8 mouse cellular contexts compared by ENCODE assay signal in the genomic region with DNA sequence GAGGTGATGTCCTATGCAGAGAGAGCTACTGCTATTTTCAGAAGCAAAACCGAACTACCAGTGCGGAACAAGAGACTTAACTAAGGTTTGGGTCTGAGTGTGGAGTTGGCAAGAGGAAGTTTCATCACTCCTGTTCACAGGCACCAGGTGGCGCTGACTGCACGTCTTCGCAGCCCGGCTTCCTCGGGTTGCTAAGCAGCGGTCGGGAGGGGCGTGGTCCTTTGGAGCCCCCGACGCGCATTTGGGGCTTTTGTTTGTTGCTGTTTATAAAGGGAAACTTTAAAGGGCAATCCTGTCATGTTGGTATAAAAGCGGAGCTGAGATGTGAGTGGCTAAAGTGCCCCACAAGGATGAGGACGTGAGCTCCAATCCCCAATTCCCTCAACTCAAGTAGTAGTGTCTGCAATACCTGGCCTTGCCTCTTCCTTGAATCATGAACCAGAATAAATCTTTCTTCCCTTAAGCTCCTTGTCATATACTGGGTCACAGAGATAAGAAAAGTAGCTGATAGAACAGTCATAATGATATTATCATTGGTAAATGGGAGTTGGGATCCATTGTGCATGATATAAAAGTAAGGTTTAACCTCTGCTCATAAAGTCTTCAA. TPM values are rescaled to one million over a fixed set of nuclear protein-coding genes. Genes with fewer than 3 reads are reported as not detected.
A peak's percentile ranks its signal among the peaks of the same experiment; 100 is the strongest.
DNase-seq lines count a peak whose midpoint lies in the region; ATAC-seq and TF ChIP-seq lines count a peak whose summit lies in the region.
"Had no signal": no experiment of that assay in that cellular context is flagged by ENCODE, and none has a peak within 500 bp of the region (broad histone marks: within the 10 kb centered on the region; RNA-seq: fewer than 3 reads in every experiment).

No protein-coding gene starts in this region.

- H3K27ac ChIP-seq in intestine, postnatal 0 days (ENCODE audit: low read depth, low read length): no peak overlapping the region
- no peak overlapping the region for H3K27ac ChIP-seq in midbrain, embryonic 14.5 days (replicated peaks; ENCODE audit: low read depth, low read length)

- 3% methylated on average over 15 of the region's 15 CpGs for WGBS in intestine, postnatal 0 days
- whole genome bisulfite sequencing in midbrain, embryonic 14.5 days: 6% methylated on average over 15 of the region's 15 CpGs

- DNase-seq in adrenal gland, postnatal 10 days: peak; percentile 86
- peak; percentile 79 for DNase-seq in embryo, embryonic 10.5 days (ENCODE audit: low spot score)
- DNase-seq in gastrocnemius, postnatal 36 days: peak; percentile 37 to 39
- peak; percentile 73 to 76 for DNase-seq in left cerebral cortex, postnatal 36 days (ENCODE audit: low spot score in 2 of 2)
- peak; percentile 90 for DNase-seq in midbrain, embryonic 14.5 days
- peak; percentile 57 to 80 for DNase-seq in spleen, postnatal 4 days (ENCODE audit: low spot score in 2 of 2)

- H3K4me3 ChIP-seq in intestine, postnatal 0 days (ENCODE audit: low read depth, low read length): no peak overlapping the region
- peak overlapping the region; percentile 14; the same call in 1 of the 2 replicates for H3K4me3 ChIP-seq in midbrain, embryonic 14.5 days (replicated peaks; ENCODE audit: low read depth, low read length)

- no peak for ATAC-seq in intestine, postnatal 0 days
- 0 out of 2 replicates have a peak, but pooled peaks have one; percentile 57 for ATAC-seq in midbrain, embryonic 14.5 days (ENCODE audit: low FRiP score, low TSS enrichment)

- H3K4me1 ChIP-seq in intestine, postnatal 0 days (replicated peaks; ENCODE audit: control insufficient read depth, insufficient read depth, low read length): no peaks in the 10 kb centered on the region
- peaks cover 7% of the 10 kb centered on the region for H3K4me1 ChIP-seq in midbrain, embryonic 14.5 days (ENCODE audit: control insufficient read depth, insufficient read depth, low read length)

- no peaks in the 10 kb centered on the region for H3K27me3 ChIP-seq in intestine, postnatal 0 days (replicated peaks; ENCODE audit: control insufficient read depth, insufficient read depth, low read length)
- H3K27me3 ChIP-seq in midbrain, embryonic 14.5 days (ENCODE audit: control insufficient read depth, insufficient read depth, low read length): peaks cover 39% of the 10 kb centered on the region; the same call in 1 of the 2 replicates

- H3K4me2 ChIP-seq in intestine, postnatal 0 days (replicated peaks; ENCODE audit: low read depth): no peak overlapping the region
- H3K4me2 ChIP-seq in midbrain, embryonic 14.5 days (ENCODE audit: low read length): peak overlapping the region; percentile 49

- H3K9ac ChIP-seq in intestine, postnatal 0 days (ENCODE audit: low read depth, low read length): no peak overlapping the region
- no peak overlapping the region for H3K9ac ChIP-seq in midbrain, embryonic 14.5 days (replicated peaks; ENCODE audit: low read length)

- H3K9me3 ChIP-seq in intestine, postnatal 0 days (ENCODE audit: control insufficient read depth): no peaks in the 10 kb centered on the region
- no peaks in the 10 kb centered on the region for H3K9me3 ChIP-seq in midbrain, embryonic 14.5 days (ENCODE audit: control insufficient read depth, low read length)

- peak; percentile 85 for TF ChIP-seq CTCF in intestine, postnatal 0 days (IDR thresholded peaks at IDR 0.05; ENCODE audit: low read depth)

- intact Hi-C loops in gastrocnemius, postnatal 36 days (cut with DNase I): loop anchor here (5.0 kb wide), 1 partner anchor 124 kb away; no protein-coding TSS in a partner anchor
- intact Hi-C loops in left cerebral cortex, postnatal 36 days (cut with DNase I): loop anchor here (5.0 kb wide), 3 partner anchors 124 to 306 kb away; no protein-coding TSS in a partner anchor

- no peaks in the 10 kb centered on the region for H3K36me3 ChIP-seq in intestine, postnatal 0 days (ENCODE audit: control insufficient read depth, insufficient read depth)
- no peaks in the 10 kb centered on the region for H3K36me3 ChIP-seq in midbrain, embryonic 14.5 days (ENCODE audit: control insufficient read depth, insufficient read depth, low read length)

RNA-seq across cellular contexts. Expression of gene Slc35f3, which starts 40.1 kb away (rescaled TPM):
- total RNA-seq in adrenal gland, postnatal 10 days (2021): 1 to 10 TPM; 1.2 to 1.5 TPM
- total RNA-seq in gastrocnemius, postnatal 36 days (2021): not detected
- polyA plus RNA-seq in intestine, postnatal 0 days (2015; fragmentation: Nextera tagmentation; extraction: Ambion mirVana): 0.10 and 0.41 TPM in 2 replicates
- total RNA-seq in left cerebral cortex, postnatal 36 days (2021): 10 to 100 TPM; 30.2 to 39.8 TPM
- polyA plus RNA-seq in midbrain, embryonic 14.5 days (2014; fragmentation: Nextera tagmentation; extraction: Ambion mirVana): 1.1 TPM in 2 replicates
- total RNA-seq: neutrophil, adult 5-6 weeks had no signal

Comparison
In these comparisons a context has a peak if more than half of its experiments do, and no peak if none do; other contexts are left out.
1. DNase-seq: peak in every context shown above with its lines; median percentile 90 in midbrain, embryonic 14.5 days; 86 in adrenal gland, postnatal 10 days; 79 in embryo, embryonic 10.5 days; 74 in left cerebral cortex, postnatal 36 days; 68 in spleen, postnatal 4 days; 38 in gastrocnemius, postnatal 36 days.
2. RNA of gene Slc35f3, which starts 40.1 kb away (total RNA-seq): 30.2 to 39.8 TPM in left cerebral cortex, postnatal 36 days; 1.2 to 1.5 TPM in adrenal gland, postnatal 10 days and not detected in gastrocnemius, postnatal 36 days; every median in the first group is over 10 times any median in the second.